Mouse (Mus musculus): ENCODE data around the gene Srsf4.

Srsf4 gene

GRCm38 (mm10) chr4:131914891-131915469 lies 41.6 kb downstream of the Srsf4 start:
- peak; percentile 56 for DNase-seq (ENCODE audit: low read depth, low spot score)

GRCm38 (mm10) chr4:131915821-131916328 lies 42.5 kb downstream of the Srsf4 start:
- no peak for DNase-seq (ENCODE audit: low read depth, low spot score)

GRCm38 (mm10) chr4:131916425-131916824 lies 43.0 kb downstream of the Srsf4 start:
- DNase-seq (ENCODE audit: low read depth, low spot score): peak; percentile 66

- no peak for DNase-seq (ENCODE audit: low read depth, low spot score)
These were observed 43.7 kb downstream of the Srsf4 start for GRCm38 (mm10) chr4:131917010-131917555.

- DNase-seq (ENCODE audit: low read depth, low spot score): no peak
These were observed 44.7 kb downstream of the Srsf4 start for GRCm38 (mm10) chr4:131918026-131918533.

GRCm38 (mm10) chr4:131918711-131919500 lies 45.5 kb downstream of the Srsf4 start:
- DNase-seq (ENCODE audit: low read depth, low spot score): no peak

- DNase-seq (ENCODE audit: low read depth, low spot score): no peak
These were observed 46.2 kb downstream of the Srsf4 start for GRCm38 (mm10) chr4:131919506-131920140.

- DNase-seq (ENCODE audit: low read depth, low spot score): no peak
These were observed 46.8 kb downstream of the Srsf4 start for GRCm38 (mm10) chr4:131920141-131920594.

- DNase-seq (ENCODE audit: low read depth, low spot score): peak; percentile 61
These were observed 47.4 kb downstream of the Srsf4 start for GRCm38 (mm10) chr4:131920595-131921351.

GRCm38 (mm10) chr4:131921461-131922346 lies 48.3 kb downstream of the Srsf4 start, which contains the start of gene Tmem200b:
Gene Tmem200b, plus strand, starts transcription at chr4:131921771.
- DNase-seq (ENCODE audit: low read depth, low spot score): no peak

GRCm38 (mm10) chr4:131922404-131922803 lies 49.0 kb downstream of the Srsf4 start:
- DNase-seq (ENCODE audit: low read depth, low spot score): no peak

GRCm38 (mm10) chr4:131924096-131924810 lies 50.8 kb downstream of the Srsf4 start:
- no peak for DNase-seq (ENCODE audit: low read depth, low spot score)

- DNase-seq (ENCODE audit: low read depth, low spot score): no peak
These were observed 55.7 kb downstream of the Srsf4 start for GRCm38 (mm10) chr4:131929146-131929545.

- DNase-seq (ENCODE audit: low read depth, low spot score): no peak
These were observed 66.0 kb downstream of the Srsf4 start for GRCm38 (mm10) chr4:131939459-131939858.

GRCm38 (mm10) chr4:131940846-131941245 lies 67.4 kb downstream of the Srsf4 start:
- peak; percentile 75 for DNase-seq (ENCODE audit: low read depth, low spot score)

- DNase-seq (ENCODE audit: low read depth, low spot score): peak; percentile 57
These were observed 74.4 kb downstream of the Srsf4 start for GRCm38 (mm10) chr4:131947848-131948247.

- DNase-seq (ENCODE audit: low read depth, low spot score): no peak
These were observed 76.5 kb downstream of the Srsf4 start for GRCm38 (mm10) chr4:131949903-131950302.

GRCm38 (mm10) chr4:131950657-131951056 lies 77.2 kb downstream of the Srsf4 start:
- DNase-seq (ENCODE audit: low read depth, low spot score): no peak

Measured in brain, adult 2 months (tissue).